Mouse (Mus musculus) E14TG2a.4 (cell line): ENCODE data around the gene Gm20388.
A peak's percentile ranks its signal among the peaks of the same experiment; 100 is the strongest.

Experiments
- H3K27me3 ChIP-seq: 2 replicates; pipeline ENCODE4 v1.6.1; 2014; ENCODE audit warnings: low read length, control low read depth; ENCODE audit not compliant: insufficient read depth
- H3K36me3 ChIP-seq: 2 replicates; pipeline ENCODE4 v1.6.1; 2014; ENCODE audit warnings: low read length, control low read depth; ENCODE audit not compliant: insufficient read depth
- H3K4me1 ChIP-seq: replicated peaks from 2 replicates; pipeline ENCODE4 v1.6.1; 2014; ENCODE audit warnings: low read depth, low read length, control low read depth
- H3K4me3 ChIP-seq: replicated peaks from 2 replicates; pipeline ENCODE4 v1.5.1; 2014; ENCODE audit warnings: mild to moderate bottlenecking, low read length
- H3K9me3 ChIP-seq: 2 replicates; pipeline ENCODE4 v1.6.1; 2014; ENCODE audit warnings: low read length, control low read depth
- CTCF ChIP-seq: conservative IDR thresholded peaks from 2 replicates; pipeline ENCODE4 v1.5.1; 2014; ENCODE audit warnings: low read length
- NANOG ChIP-seq: IDR thresholded peaks from 2 replicates; pipeline ENCODE4 v1.6.1; 2014; ENCODE audit warnings: borderline replicate concordance, low read length, mixed read lengths
- POU5F1 ChIP-seq: IDR thresholded peaks from 2 replicates; pipeline ENCODE4 v1.6.1; 2014; ENCODE audit warnings: low read length, borderline replicate concordance

The Gm20388 gene

GRCm38 (mm10) chr8:123847546-123847945, 3936.9 kb downstream of the Gm20388 start:
- no peaks in the 10 kb centered on the region for H3K9me3 ChIP-seq
- H3K36me3 ChIP-seq, result peaks cover 19% of the 10 kb centered on the region
- H3K4me1 ChIP-seq, result peaks cover 57% of the 10 kb centered on the region
- no peaks in the 10 kb centered on the region for H3K27me3 ChIP-seq
- H3K4me3 ChIP-seq, result no peak overlapping the region
- no peak for TF ChIP-seq CTCF
- TF ChIP-seq POU5F1, result no peak
- TF ChIP-seq NANOG, result no peak

- Histone ChIP-seq H3K4me3 (peak overlapping the region; percentile 90), H3K4me1 (peaks cover 58% of the 10 kb centered on the region), H3K27me3 (no peaks in the 10 kb centered on the region), H3K9me3 (no peaks in the 10 kb centered on the region), H3K36me3 (peaks cover 16% of the 10 kb centered on the region)
- TF ChIP-seq NANOG (no peak), CTCF (no peak), POU5F1 (no peak)
Observed at GRCm38 (mm10) chr8:123849352-123849751, 3938.7 kb downstream of the Gm20388 start.

- peaks cover 67% of the 10 kb centered on the region for H3K4me1 ChIP-seq
- TF ChIP-seq NANOG (no peak), CTCF (no peak), POU5F1 (no peak)
- H3K4me3 ChIP-seq, result no peak overlapping the region
- H3K27me3 ChIP-seq, result no peaks in the 10 kb centered on the region
- H3K36me3 ChIP-seq, result peaks cover 7% of the 10 kb centered on the region
- H3K9me3 ChIP-seq, result 0 out of 2 replicates have a peak, but pooled peaks cover 3% of the 10 kb centered on the region
Observed at GRCm38 (mm10) chr8:123851590-123851989, 3940.9 kb downstream of the Gm20388 start.

- Histone ChIP-seq H3K36me3 (peaks cover 7% of the 10 kb centered on the region), H3K4me3 (no peak overlapping the region), H3K9me3 (0 out of 2 replicates have a peak, but pooled peaks cover 3% of the 10 kb centered on the region), H3K27me3 (peaks cover 4% of the 10 kb centered on the region; the same call in 1 of the 2 replicates), H3K4me1 (peaks cover 57% of the 10 kb centered on the region)
- TF ChIP-seq POU5F1, result no peak
- TF ChIP-seq NANOG, result no peak
- TF ChIP-seq CTCF, result no peak
Observed at GRCm38 (mm10) chr8:123854252-123854651, 3943.6 kb downstream of the Gm20388 start.

- H3K36me3 ChIP-seq, result peaks cover 7% of the 10 kb centered on the region
- peaks cover 4% of the 10 kb centered on the region for H3K27me3 ChIP-seq
- no peak overlapping the region for H3K4me3 ChIP-seq
- H3K9me3 ChIP-seq, result 0 out of 2 replicates have a peak, but pooled peaks cover 3% of the 10 kb centered on the region
- peaks cover 55% of the 10 kb centered on the region for H3K4me1 ChIP-seq
- TF ChIP-seq POU5F1 (no peak), CTCF (no peak), NANOG (no peak)
Observed at GRCm38 (mm10) chr8:123854733-123855475, 3944.3 kb downstream of the Gm20388 start.

GRCm38 (mm10) chr8:123857361-123857760, 3946.7 kb downstream of the Gm20388 start:
- Histone ChIP-seq H3K4me3 (no peak overlapping the region), H3K27me3 (peaks cover 24% of the 10 kb centered on the region), H3K36me3 (no peaks in the 10 kb centered on the region), H3K9me3 (0 out of 2 replicates have a peak, but pooled peaks cover 3% of the 10 kb centered on the region), H3K4me1 (peaks cover 38% of the 10 kb centered on the region)
- TF ChIP-seq NANOG (no peak), POU5F1 (no peak)

GRCm38 (mm10) chr8:123858574-123858940, 3947.9 kb downstream of the Gm20388 start:
- Histone ChIP-seq H3K4me1 (peaks cover 33% of the 10 kb centered on the region), H3K4me3 (peak overlapping the region; percentile 98), H3K9me3 (0 out of 2 replicates have a peak, but pooled peaks cover 3% of the 10 kb centered on the region), H3K27me3 (peaks cover 33% of the 10 kb centered on the region), H3K36me3 (no peaks in the 10 kb centered on the region)
- no peak for TF ChIP-seq POU5F1
- TF ChIP-seq CTCF, result no peak
- no peak for TF ChIP-seq NANOG

GRCm38 (mm10) chr8:123858941-123859647, 3948.5 kb downstream of the Gm20388 start:
- Histone ChIP-seq H3K9me3 (0 out of 2 replicates have a peak, but pooled peaks cover 3% of the 10 kb centered on the region), H3K4me3 (peak overlapping the region; percentile 98), H3K4me1 (peaks cover 33% of the 10 kb centered on the region), H3K36me3 (no peaks in the 10 kb centered on the region), H3K27me3 (peaks cover 37% of the 10 kb centered on the region)
- TF ChIP-seq NANOG (no peak), CTCF (no peak), POU5F1 (no peak)
